Mouse (Mus musculus) heart, postnatal 4 days (tissue): Measurements from ENCODE around the gene Uqcrq. TPM values are rescaled to one million over a fixed set of nuclear protein-coding genes. Genes with fewer than 3 reads are reported as not detected.
A peak's percentile ranks its signal among the peaks of the same experiment; 100 is the strongest.
"Not testable (repeated sequence)": the region's sequence is repeated elsewhere in the genome, so short reads cannot be mapped to it uniquely, and the experiment has no call there.

ENCODE experiments used
- DNase-seq: peaks from one replicate; pipeline ENCODE4 v3.0.0; 2021
- total RNA-seq, 2 experiments: library from RNA; stranded (reverse); gene quantifications; 2 replicates each; pipeline ENCODE4 v1.2.3; 2021

Uqcrq gene
- total RNA-seq, 2 experiments from 2014 or later: 1,656 to 1,792 TPM

DNA sequence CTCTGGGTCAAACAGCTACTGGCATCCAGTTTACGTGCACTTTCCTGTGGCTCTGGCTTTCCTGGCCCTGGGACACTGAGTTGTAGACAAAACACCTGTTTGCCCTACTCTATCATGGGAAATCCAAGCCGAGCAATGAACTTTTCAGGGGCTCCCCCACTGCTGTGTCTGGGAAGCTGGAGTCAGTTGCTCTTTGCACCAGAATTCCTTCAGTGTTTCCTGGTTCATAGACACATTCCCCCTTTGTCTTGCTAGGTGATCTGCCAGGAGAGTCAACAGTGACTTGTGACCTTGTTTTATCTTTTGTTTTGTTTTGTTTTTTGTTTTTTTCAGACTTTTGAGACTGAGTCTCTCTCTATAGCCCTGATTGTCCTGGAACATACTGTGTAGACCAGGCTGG lies 20.7 kb upstream of the Uqcrq start:
- DNase-seq: no peak

DNA sequence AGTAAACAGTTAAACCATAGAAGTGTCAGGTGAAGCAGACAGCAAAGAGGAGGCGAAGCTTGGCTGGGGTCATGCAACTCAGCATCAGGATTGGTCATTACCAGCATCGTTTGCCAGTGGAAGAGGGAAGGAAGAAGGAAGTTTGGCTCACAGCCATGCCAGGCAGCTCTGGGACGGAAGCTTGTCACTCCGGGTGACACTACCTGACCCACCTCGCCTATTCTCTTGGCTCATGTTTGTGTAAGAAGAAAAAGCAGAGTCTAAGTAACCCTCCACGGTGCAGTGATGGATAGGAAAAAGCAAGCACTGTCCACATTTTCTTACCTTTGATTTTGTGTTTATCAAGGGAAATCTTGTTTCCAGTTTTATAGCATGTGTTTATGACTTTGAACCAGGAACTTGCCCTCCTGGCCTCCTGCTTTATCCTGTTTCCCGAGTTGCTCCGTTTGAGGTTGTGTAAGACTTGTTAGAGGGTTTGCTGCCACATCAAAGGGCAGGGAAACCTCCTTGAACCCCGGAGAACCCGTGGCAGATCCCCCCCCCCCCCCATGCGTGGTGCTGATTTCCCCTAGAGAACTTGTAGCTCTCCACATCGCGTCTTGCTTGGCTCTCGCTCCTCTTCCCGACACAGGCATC lies 19.6 kb upstream of the Uqcrq start:
- DNase-seq: no peak

DNA sequence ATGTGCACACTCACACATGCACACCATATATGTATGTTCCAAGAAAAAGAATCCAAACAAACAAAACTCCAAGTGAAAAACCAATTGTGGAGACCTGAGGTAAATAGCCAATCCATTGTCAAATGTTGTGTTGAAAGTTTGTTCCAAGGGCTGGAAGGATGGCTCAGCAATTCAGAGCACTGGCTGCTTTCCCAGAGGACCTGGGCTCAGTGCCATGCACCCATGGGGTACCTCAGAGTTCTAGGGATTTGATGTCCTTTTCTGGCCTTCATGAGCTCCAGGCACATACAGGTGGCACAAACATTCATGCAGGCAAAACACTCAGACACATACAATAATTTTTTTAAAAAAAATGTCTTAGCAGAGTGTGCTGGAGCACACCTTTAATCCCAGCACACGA lies 17.9 kb upstream of the Uqcrq start:
- DNase-seq: peak; percentile 87

DNA sequence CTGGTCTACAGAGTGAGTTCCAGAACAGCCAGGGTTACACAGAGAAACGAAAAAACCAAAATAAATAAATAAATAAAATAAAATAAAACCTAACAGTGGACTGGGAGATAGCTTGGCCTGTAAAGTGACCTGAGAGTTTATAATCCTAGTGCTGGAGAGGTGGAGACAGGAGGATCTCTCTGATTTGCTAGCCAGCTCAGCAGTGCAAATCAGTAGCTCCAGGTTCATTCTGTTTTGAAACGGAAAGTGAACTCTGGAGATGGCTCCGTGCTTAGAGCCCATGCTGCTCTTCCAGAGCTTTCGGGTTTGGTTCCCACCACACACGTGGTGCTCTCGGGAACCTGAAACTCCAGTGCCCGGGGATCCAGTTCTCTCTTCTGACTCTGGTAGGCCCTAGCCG lies 17.4 kb upstream of the Uqcrq start:
- no peak for DNase-seq

DNA sequence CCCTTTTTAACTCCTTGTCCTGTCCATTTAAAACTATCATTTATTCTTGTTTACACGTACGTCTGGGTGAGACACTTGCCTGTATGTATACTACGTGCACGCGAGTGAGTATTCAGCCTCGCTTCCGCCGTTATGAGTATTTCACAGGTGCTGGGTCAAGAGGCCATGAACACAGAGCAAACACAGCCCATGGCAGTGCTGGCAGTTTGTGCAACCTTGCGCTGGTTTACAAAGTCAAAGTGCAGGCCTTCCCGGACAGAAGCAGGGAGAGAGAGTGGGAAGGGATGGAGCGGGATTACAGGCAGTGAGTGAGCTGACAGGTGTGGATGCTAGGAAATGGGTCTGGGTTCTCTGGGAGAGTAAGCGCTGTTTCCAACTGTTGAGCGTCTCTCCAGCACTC lies 15.6 kb upstream of the Uqcrq start:
- DNase-seq: no peak

DNA sequence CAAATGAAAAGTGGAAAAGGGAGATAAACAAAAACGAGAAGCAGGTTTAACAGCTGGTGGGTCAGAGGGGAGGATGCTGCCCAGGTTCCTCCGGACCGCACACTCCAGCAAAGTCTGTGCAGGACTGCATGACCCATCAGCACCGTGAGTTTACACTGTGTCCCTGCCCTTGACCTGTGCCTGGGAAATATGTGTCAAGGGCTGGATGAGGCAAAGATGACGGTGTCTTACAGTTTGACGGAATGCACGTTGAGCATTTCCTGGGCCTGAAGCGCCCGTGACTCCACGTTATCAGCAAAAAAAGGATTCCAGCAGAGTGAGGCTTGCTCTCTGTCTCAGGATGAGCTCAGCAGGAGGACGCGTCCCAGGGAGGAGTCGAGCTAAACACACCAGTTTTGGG lies 14.9 kb upstream of the Uqcrq start:
- no peak for DNase-seq

DNA sequence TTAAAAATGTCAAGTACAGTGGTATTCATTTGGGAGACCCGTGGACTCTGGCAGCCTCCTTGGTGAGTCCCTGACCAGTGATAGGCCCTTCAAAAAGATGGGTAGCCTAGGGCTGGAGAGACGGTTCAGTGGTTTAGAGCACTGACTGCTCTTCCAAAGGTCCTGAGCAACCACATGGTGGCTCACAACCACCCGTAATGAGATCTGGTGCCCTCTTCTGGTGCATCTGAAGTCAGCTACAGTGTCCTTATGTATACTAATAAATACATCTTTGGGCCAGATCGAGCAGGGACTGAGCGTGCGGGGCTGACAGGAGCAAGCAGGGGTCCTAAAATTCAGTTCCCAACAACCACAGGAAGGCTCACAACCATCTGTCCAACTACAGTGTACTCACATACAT lies 13.2 kb upstream of the Uqcrq start:
- peak; percentile 44 for DNase-seq

DNA sequence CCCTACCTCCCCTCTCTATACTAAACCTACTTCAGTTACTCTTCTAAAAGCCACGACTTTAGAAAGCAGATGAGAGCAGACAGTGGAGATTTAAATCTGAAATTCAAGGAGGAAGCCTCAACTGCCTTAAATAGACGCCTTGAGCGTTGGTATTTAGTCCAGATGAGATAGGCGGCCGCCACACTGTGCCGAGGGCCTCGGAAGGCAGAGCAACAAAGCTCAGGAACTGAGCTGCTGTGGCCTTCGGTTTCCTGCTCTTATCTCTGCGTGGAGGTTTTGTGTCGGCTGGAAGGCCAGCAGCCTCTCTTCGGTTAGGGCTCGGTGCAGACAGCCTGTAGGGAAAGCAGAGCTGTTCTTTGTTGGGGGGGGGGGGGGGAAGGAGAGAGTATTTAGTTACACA lies 11.3 kb upstream of the Uqcrq start:
- peak; percentile 37 for DNase-seq

DNA sequence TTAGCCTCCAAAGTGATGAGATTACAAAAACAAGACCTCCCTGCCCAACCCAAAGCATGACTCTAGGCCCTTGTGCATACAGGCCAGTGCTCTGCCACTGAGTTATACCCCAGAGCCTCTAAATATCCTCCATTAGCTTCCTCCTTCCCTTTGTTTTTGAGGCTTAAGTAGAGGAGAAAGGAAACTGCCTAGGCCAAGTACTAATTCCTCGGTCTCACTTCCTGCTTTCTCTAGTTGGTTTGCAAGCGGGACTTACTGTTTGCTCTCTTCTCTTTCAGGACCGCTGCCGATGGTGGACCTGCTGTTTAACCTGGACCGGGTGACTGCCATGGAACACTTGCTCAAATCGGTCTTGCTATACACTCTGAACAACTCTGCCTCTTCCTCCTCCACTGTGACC lies 5.7 kb upstream of the Uqcrq start:
- DNase-seq: no peak

DNA sequence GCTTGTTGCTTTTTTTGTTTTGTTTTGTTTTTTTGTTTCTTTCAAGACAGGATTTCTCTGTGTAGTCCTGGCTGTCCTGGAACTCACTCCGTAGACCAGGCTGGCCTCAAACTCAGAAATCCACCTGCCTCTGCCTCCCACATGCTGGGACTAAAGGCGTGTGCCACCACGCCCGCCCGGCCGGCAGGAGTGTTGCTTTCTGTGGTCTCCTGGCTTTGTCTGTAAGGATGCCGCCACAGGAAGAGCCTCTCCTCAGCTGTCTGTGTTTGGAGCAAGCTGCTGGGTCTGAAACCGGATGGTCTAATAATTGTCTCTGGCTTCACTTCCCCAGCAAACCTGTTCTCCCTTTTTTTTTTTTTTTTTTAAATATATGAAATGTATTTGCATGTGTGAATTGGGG lies 4.9 kb upstream of the Uqcrq start:
- DNase-seq: no peak

DNA sequence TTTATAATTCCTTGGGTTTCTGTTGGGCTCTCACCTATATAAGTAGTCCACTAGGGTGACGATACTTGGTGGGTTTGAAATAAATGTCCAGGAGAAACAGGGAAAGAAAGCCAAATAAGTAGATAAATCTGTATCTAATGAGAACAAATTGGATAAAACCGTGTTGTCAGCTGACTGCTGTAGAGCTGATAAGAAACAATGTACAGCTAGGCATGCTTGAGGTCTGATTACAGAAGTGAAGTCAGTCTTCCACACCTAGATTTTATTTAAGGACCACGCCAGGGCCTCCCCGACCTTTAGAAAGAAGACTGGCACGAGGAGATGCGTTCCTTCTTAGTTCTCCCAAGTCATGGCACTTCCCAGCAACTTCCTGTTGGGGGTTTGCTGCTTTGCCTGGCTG lies 2.4 kb upstream of the Uqcrq start:
- no peak for DNase-seq

DNA sequence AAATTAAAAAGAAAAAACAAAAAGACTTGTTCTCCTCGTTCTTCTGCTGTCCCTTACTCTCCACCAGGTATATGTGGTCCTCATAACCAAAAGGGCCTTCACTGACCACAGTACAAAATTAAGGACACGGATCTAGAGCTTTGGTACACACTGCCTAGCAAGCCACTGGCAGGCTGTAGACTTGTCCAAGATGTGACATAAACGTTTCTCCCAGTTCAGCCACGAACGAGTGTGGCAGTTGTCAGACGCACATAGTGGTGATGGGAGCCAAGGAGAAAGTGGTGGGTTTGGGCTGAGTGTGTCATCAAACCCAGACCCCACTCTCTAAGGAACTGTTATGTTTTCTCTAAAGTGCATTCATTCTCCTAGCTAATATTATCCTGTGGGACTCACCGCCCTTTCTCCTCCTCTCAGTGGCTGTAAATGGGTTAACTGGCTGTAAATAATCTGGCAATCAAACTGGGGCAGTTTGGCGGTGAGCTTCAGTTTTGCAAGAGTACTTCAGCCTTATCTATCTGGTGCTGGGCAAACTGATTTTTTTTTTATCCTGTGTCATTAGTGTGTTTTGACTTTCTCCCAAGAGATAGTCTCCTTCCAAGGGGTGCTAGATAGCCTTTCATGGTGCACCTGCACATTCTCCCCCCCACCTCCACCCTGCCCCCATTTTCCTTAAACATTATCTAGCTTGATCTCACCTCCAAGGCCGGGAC lies 871 bp upstream of the Uqcrq start:
- no peak for DNase-seq

DNA sequence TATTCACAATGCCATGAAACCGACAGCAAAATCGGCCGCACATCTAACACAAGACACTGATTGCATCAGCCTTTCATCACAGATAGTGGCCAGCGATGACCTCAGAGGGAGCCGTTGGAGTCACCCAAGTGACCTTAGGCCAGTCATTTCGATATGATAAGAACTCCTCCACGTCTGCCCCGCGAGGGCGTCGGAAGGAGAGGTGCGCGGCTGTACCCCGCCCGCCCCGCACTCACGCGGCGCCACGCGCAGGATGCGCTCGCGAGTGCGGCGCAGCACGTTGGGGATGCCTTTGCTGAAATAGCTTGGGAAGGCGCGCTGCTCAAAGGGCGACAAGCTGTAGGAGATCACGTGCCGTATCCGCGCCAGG lies 346 bp downstream of the Uqcrq start:
- DNase-seq: no peak

DNA sequence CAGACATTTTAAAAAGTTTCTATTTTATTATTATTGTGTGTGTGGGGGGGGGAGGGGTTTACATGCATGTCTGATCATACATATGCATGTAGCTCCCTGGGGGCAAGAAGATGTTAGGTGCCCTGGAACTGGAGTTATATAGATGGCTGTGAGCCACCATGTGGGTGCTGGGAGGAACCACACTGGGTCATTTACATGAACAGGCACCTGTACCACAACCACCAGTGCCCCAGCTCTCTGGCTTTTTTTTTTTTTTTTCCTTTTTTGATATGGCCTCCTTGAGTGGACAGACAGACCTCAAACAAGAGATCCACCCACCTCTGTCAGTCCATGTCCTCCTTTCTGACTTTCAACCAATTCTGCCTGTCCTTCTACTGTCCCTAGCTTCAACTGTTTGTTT lies 1.4 kb downstream of the Uqcrq start:
- DNase-seq: no peak

DNA sequence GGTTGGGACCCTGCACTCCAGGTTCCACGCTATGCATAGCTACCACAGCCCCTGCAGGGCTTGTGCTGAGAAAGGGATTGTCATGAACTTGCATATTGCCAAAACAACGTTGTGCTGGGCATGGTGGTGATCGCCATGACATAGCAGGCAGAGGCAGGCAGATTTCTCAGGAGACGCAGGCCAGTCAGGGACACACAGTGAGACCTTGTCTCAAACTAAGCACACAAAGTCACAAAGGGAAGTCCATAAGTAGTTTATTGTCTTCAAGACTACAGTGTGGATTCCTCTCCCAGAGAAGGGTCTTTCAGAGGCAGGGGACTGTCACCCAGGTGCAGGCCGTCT lies 1.9 kb downstream of the Uqcrq start:
- DNase-seq: no peak

DNA sequence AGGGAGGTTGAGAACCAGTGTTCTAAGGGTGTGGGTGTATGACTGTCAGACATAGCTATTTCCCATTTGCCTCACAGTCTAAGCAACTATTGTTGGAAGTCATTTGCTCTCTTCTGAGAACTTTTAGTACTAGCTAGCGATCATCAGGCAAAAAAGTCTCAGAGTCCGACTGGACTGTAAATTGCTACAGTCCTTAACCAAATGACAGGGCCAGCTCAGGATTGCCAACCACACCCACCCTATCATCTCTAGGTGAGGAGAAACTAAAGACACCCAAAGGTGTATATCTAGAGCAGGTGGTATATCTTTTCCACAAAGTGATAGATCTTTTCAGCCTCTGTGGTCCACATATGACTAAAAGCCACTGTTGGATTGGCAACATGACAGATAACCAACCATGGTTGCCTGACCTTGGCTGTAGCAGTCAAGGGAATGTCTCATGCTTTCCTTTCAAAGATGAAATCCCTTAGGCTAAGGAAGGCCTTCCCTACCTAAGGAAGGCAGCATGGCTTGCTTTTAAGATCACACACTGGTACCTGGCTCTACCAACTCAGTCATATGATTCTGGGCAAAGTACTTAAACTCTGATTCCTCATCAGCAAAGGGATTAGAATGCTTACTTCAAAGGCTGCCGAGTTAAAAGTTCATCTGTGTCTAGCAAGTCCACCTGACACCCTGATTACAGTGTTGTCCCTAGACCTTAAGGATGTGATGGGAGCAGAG lies 2.5 kb downstream of the Uqcrq start:
- DNase-seq: no peak

DNA sequence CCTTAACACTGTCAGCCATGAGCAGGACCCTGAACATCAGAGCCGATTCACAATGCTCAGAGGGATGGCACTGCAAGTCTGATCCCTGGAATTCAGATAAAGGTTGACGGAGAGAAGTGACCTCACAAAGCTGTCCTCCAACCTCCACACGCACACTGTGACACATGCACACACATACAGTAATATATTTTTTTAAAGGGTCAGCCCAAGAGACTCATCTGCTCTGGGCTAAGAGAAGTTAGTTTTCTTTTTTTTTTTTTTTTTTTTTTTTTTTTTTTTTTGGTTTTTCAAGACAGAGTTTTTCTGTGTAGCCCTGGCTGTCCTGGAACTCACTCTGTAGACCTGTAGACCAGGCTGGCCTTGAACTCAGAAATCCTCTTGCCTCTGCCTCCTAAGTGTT lies 3.7 kb downstream of the Uqcrq start:
- not testable (repeated sequence) for DNase-seq

DNA sequence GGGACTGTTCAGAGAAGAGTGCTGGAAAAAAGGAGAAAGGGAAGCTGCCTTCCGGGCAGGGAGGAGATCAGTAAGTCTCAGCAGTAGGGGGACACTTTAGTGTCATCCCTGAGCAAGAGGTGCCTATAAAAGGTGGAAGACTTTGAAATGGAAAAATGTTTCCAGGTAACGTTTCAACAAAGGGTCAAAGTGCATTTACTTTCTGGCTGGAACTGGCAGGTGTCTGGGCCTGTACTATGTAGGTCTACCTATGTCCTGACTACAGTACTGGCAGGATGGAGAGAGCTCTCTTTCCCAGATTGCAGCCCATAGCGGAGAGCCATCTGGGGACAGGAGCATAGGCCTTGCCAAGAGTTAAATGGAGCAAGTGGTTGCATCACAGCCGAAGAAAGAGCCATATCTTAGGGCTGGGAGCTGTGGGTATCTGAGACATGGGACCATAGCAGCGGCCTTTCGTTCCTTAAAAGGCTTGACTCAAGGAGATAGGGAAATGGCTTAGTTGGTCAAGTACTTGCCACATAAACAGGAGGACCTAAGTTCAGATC lies 4.8 kb downstream of the Uqcrq start:
- DNase-seq: no peak

DNA sequence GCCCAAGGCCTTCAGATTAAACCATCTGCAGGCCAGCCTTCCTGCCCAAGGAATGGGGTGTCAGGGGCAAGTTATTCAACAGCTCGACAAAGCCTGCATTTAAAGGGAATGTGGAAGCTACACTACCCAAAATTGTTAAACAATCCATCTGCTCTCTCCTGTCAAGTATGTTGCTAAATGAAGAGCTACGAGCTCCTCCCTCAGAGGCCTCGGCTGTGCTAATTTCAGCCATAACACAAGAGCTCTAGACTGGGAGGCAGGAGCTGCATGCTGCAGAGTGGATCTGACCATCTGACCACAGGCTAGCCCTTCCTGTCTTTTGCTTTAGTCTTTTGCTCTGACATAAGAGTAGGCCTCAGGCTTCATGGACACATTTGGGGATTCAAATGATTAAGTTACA lies 5.4 kb downstream of the Uqcrq start:
- no peak for DNase-seq

DNA sequence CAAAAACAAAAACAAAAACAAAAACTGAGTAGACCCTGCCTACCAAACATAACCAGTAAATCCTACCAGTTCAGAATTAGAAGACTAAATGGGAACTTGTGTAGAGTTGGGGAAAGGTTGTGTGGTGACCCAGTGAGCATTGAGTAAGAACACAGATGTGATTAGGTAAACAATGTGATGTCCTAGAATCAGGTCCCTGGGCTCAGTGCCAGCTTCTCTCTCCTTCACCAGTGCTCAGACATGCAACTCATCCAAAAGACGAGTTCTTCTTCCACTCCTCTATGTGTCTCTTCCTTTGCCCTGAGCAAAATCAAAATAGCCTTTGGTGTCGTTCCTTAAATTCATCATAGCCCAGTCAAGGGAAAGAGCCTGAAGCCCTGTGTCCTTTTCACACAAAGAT lies 5.8 kb downstream of the Uqcrq start:
- no peak for DNase-seq

DNA sequence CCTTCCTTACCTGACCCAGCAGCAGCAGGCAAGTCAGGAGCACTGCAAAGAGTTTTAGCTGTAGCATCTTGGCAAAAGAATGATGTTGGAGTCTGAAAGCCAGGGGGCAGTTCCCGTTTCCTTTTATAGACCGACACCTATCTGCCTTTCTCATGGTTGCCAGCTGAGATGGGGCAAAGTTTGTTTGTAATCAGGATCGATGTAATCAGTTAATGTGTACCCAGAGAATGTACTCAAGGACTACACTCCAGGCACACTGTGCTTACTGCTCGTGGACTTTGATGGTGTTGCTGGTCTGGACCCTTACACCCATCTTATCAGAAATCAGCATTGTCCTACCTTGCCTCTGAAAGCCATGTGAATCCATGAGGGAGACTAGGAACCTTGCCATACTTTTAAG lies 7.6 kb downstream of the Uqcrq start, which contains the start of gene Leap2:
Gene Leap2, minus strand, starts transcription at position 135 of the 400 bp plus-strand sequence.
- no peak for DNase-seq

DNA sequence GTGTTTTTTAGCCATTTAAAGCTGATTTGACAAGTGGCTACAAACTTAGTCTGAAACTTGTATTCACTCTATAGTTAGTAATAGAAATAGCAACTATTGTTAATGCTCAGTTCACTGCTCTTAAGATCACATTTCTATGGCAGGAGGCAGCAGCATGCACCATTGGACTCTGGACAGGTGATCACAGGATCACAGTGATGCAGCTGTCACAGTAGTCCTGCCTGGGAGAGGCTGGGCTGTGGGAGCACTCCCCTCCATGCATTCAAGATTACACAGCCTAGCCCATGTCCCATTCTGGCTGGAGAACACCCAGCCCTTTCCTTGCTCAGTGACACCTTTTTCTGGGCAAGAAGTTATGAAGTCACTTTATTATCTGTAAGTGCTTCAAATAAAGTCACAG lies 12.6 kb downstream of the Uqcrq start:
- no peak for DNase-seq

DNA sequence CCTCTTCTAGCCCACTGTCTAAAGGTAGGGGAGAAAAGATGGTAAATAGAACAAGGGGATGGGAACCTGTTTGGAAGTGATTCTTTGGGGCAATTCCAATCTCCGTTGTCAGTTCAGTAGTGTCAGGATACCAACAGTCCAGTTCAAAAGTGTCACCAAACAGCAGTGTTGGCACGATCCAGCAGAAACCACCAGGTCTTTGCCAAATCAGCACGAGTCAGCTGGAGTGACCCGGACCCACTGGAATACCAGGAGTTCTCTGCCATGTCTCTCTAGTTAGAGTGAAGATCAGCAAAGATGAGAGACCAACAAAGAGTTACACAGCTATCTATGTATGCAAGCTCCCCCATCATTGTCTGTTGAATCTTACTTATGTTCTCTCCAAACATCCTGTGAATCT lies 16.8 kb downstream of the Uqcrq start:
- no peak for DNase-seq

DNA sequence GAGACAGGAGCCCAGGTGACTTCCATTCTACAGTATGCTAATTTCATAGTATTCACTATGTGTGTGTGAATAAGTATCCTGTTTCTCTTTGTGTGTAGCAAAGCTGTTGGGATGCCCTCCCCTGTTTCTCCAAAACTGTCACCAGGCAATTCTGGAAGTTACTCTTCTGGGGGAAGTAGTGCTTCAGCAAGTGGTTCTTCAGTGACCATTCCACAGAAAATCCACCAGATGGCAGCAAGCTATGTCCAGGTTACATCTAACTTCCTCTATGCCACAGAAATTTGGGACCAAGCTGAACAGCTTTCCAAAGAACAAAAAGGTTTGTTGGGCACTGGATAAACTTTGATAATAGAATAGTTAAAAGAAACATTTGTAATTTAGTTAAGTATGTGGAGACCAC lies 18.9 kb downstream of the Uqcrq start:
- no peak for DNase-seq
